Mouse (Mus musculus) E14TG2a.4 (cell line): ENCODE measurements at regions not wholly inside any gene's neighbourhood (a gene's known extent, or its start where the extent isn't known, plus 50 kb on each side); places are given as distances from the start of the nearest gene placed in this dataset.

Experiments used
- CTCF ChIP-seq: conservative IDR thresholded peaks from 2 replicates; pipeline ENCODE4 v1.5.1; 2014; ENCODE audit warnings: low read length
- NANOG ChIP-seq: IDR thresholded peaks from 2 replicates; pipeline ENCODE4 v1.6.1; 2014; ENCODE audit warnings: borderline replicate concordance, low read length, mixed read lengths
- POU5F1 ChIP-seq: IDR thresholded peaks from 2 replicates; pipeline ENCODE4 v1.6.1; 2014; ENCODE audit warnings: low read length, borderline replicate concordance

DNA sequence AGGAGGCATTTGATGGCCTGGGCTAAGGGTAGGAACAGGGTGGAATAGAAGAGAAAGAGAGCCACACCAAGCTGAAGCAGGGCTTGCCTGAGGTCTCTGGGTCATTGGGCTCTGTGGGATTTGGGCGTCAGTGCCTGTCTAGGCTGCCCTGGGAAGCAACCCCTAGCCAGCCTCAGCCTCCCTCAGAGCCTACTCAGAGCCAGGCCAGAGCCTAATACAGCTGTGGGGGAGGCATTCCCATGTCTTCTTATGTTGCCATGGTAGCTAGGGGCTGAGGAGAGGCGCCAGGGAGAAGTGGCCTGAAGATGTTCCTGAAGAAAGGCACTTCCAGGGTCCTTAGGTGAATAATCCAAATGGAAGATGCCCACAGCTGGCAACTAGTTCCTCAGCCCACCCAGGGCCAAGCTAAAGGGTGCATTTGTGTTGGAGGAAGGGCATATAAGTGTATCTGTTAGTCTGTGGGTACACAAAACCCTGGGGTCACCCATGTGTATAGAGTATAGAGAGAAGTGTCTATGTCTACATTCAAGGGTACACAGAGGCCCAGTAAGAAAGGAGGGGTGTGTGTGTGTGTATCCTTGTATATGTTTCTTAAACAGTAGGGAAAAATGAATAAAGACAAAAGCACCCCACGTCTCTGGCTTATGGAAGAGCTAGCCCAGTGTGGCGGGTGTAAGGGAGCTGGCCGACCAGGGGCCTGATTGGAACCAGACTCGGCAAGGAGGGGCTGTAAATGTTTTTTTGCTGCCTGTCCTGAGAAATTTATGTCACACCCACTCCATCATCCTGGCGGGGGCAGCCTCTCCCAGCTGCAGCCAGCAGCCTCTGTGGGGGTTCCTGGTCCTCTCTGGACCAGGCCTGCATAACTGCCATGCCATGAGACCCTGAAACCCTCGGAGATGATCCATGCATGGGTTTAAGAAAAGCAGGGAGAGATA lies 134.2 kb downstream of the Pja1 start:
- TF ChIP-seq CTCF (no peak), NANOG (no peak), POU5F1 (no peak)
